Mouse (Mus musculus): ENCODE results near the gene Arhgap5.

- TF ChIP-seq CTCF (IDR thresholded peaks at IDR 0.05; ENCODE audit: control insufficient read depth, insufficient read depth, insufficient read length) = no peak
- TF ChIP-seq CEBPB (IDR thresholded peaks at IDR 0.05; ENCODE audit: low read depth) = no peak
- no peak for TF ChIP-seq MAX (IDR thresholded peaks at IDR 0.05)
Observed at GRCm38 (mm10) chr12:52476036-52476435, 27.7 kb upstream of the Arhgap5 start.
